Mouse (Mus musculus) heart, embryonic 10.5 days (tissue): ENCODE measurements around the gene Utp3. TPM values are rescaled to one million over a fixed set of nuclear protein-coding genes. Genes with fewer than 3 reads are reported as not detected.

Experiments
- DNase-seq: peaks from one replicate; pipeline ENCODE4 v3.0.0-alpha.2; 2017; ENCODE audit warnings: low spot score
- H3K27ac ChIP-seq: fragments of 300-500 bp; sonication (generic); 2 replicates; pipeline ENCODE4 v1.5.1; 2016; ENCODE audit warnings: mild to moderate bottlenecking
- H3K27me3 ChIP-seq: fragments of 300-500 bp; sonication (generic); 2 replicates; pipeline ENCODE4 v1.6.1; 2016; ENCODE audit warnings: mild to moderate bottlenecking; ENCODE audit not compliant: poor library complexity, insufficient read depth, severe bottlenecking
- H3K36me3 ChIP-seq: fragments of 300-500 bp; sonication (generic); 2 replicates; pipeline ENCODE4 v1.6.1; 2016; ENCODE audit warnings: mild to moderate bottlenecking, moderate library complexity
- H3K4me1 ChIP-seq: fragments of 300-500 bp; sonication (generic); 2 replicates; pipeline ENCODE4 v1.6.1; 2016; ENCODE audit warnings: mild to moderate bottlenecking
- H3K4me3 ChIP-seq: fragments of 300-500 bp; sonication (generic); 2 replicates; pipeline ENCODE4 v1.5.1; 2016; ENCODE audit warnings: mild to moderate bottlenecking, moderate library complexity
- H3K9me3 ChIP-seq: fragments of 300-500 bp; sonication (generic); 2 replicates; pipeline ENCODE4 v1.6.1; 2016; ENCODE audit warnings: mild to moderate bottlenecking, moderate library complexity
- WGBS: fragments of 180-500 bp; shearing (Covaris S2); methylation state at CpG from one replicate; pipeline ENCODE4 v1.1.7; 2016; 5-methylcytosine and 5-hydroxymethylcytosine counted together
- polyA plus RNA-seq: library from polyadenylated mRNA; unstranded; fragments of >200 nt; fragmentation: Nextera tagmentation; extraction: Ambion mirVana; gene quantifications from 2 replicates; pipeline ENCODE4 v1.2.1, GENCODE M21; 2016

Gene Utp3
- polyA plus RNA-seq, 1 experiment from 2014 or later, result 70.3 TPM

- WGBS, result 86% methylated on average over 3 of the region's 3 CpGs
- Histone ChIP-seq H3K9me3 (no peaks in the 10 kb centered on the region), H3K4me3 (no peak overlapping the region), H3K36me3 (no peaks in the 10 kb centered on the region), H3K27ac (no peak overlapping the region), H3K4me1 (peaks cover 4% of the 10 kb centered on the region; the same call in 1 of the 2 replicates), H3K27me3 (no peaks in the 10 kb centered on the region)
- no peak for DNase-seq
Observed at GRCm38 (mm10) chr5:88602713-88603112, 48.5 kb downstream of the Utp3 start.

GRCm38 (mm10) chr5:88604046-88604445, 49.8 kb downstream of the Utp3 start:
- no peak for DNase-seq
- Histone ChIP-seq H3K4me3 (no peak overlapping the region), H3K9me3 (no peaks in the 10 kb centered on the region), H3K36me3 (no peaks in the 10 kb centered on the region), H3K27ac (no peak overlapping the region), H3K27me3 (no peaks in the 10 kb centered on the region), H3K4me1 (peaks cover 4% of the 10 kb centered on the region; the same call in 1 of the 2 replicates)
- WGBS, result 93% methylated on average over 3 of the region's 3 CpGs

- Histone ChIP-seq H3K4me3 (no peak overlapping the region), H3K9me3 (no peaks in the 10 kb centered on the region), H3K36me3 (no peaks in the 10 kb centered on the region), H3K4me1 (peaks cover 4% of the 10 kb centered on the region; the same call in 1 of the 2 replicates), H3K27ac (no peak overlapping the region), H3K27me3 (no peaks in the 10 kb centered on the region)
- DNase-seq, result no peak
- WGBS, result 87% methylated on average over 7 of the region's 7 CpGs
Observed at GRCm38 (mm10) chr5:88604641-88605358, 50.5 kb downstream of the Utp3 start.

Other genes starting within 250 kb of the Utp3 start
- gene Prol1, start 237.2 kb upstream of the Utp3 start, polyA plus RNA-seq, result not detected in 2 replicates
- not detected in 2 replicates for gene Amtn, start 178.4 kb upstream of the Utp3 start, polyA plus RNA-seq
- not detected in 2 replicates for gene Ambn, start 98.5 kb upstream of the Utp3 start, polyA plus RNA-seq
- not detected in 2 replicates for gene Enam, start 66.5 kb upstream of the Utp3 start, polyA plus RNA-seq
- 0.16 TPM in 1 of 2 replicates, not detected in the other for gene Jchain, start 26.6 kb upstream of the Utp3 start, polyA plus RNA-seq
- 11.5 and 14.3 TPM in 2 replicates for gene Rufy3, start 10.6 kb downstream of the Utp3 start, polyA plus RNA-seq
- 71.0 and 71.1 TPM in 2 replicates for gene Grsf1, start 121.7 kb downstream of the Utp3 start, polyA plus RNA-seq
- gene Mob1b, start 166.4 kb downstream of the Utp3 start, polyA plus RNA-seq, result 22.3 and 28.8 TPM in 2 replicates
- gene Dck, start 210.5 kb downstream of the Utp3 start, polyA plus RNA-seq, result 52.1 and 56.5 TPM in 2 replicates